In genomic region chr6:43373206-43373605, GRCm38 (mm10) we compare ENCODE assay signal across 13 mouse cellular contexts.
"Had no signal": no experiment of that assay in that cellular context is flagged by ENCODE, and none has a peak within 500 bp of the region (broad histone marks: within the 10 kb centered on the region; RNA-seq: fewer than 3 reads in every experiment).

No protein-coding gene starts in this region.

- H3K4me1 ChIP-seq: limb, embryonic 10.5 days; liver, embryonic 15.5 days; megakaryocyte, embryonic 14.5 days; midbrain, embryonic 13.5 days; neural tube, embryonic 13.5 days had no signal

- H3K27me3 ChIP-seq: liver, embryonic 15.5 days; megakaryocyte, embryonic 14.5 days; midbrain, embryonic 13.5 days; neural tube, embryonic 13.5 days had no signal

- H3K36me3 ChIP-seq: limb, embryonic 10.5 days; liver, embryonic 15.5 days; midbrain, embryonic 13.5 days; neural tube, embryonic 13.5 days had no signal

- H3K27ac ChIP-seq: left cerebral cortex, adult 2 months; limb, embryonic 10.5 days; liver, embryonic 15.5 days; midbrain, embryonic 13.5 days; neural tube, embryonic 13.5 days; stomach, postnatal 0 days had no signal

- DNase-seq: kidney, adult 8-10 months; kidney, postnatal 25 days; lung, embryonic 14.5 days; lung, postnatal 10 days; lung, postnatal 4 days had no signal

- H3K9me3 ChIP-seq: limb, embryonic 10.5 days; liver, embryonic 15.5 days; midbrain, embryonic 13.5 days; neural tube, embryonic 13.5 days had no signal

- H3K4me3 ChIP-seq: left cerebral cortex, adult 2 months; limb, embryonic 10.5 days; liver, embryonic 15.5 days; megakaryocyte, embryonic 14.5 days; midbrain, embryonic 13.5 days; myocyte; neural tube, embryonic 13.5 days had no signal

- ATAC-seq: midbrain, embryonic 13.5 days had no signal
